Mouse (Mus musculus) heart, adult 2 months (tissue): ENCODE measurements around the gene Olfr1023.

Source experiments
- CTCF ChIP-seq: fragments of 200-600 bp; IDR thresholded peaks from 2 replicates; pipeline ENCODE4 v1.8.1; 2022; ENCODE audit warnings: antibody characterized with exemption, mild to moderate bottlenecking, moderate library complexity
- POLR2A ChIP-seq: fragments of 200-500 bp; IDR thresholded peaks from 2 replicates; pipeline ENCODE4 v1.6.1; 2011; ENCODE audit warnings: mild to moderate bottlenecking, low read depth, low read length, control low read depth; ENCODE audit not compliant: insufficient read depth

DNA sequence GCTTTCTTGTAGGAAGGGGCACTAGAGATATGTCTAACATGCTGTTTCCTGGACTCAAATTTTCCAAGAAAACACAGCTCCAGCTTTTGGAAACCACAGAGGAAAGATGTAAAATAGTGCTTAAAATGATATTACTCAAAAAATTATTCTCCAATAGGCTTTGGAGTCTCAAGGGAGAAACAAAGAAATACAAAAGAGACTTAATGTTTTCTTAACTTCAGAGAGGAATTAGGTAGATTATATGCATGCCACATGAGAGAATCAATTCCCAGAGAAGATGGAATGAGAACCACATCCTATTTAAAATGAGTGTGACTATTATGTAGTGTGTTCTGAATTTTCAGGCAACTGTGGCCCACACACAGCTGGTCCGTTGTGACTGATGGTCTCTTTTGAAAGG lies 38.7 kb upstream of the Olfr1023 start, which contains the start of gene Olfr1020:
- no peak for TF ChIP-seq POLR2A
- TF ChIP-seq CTCF, result no peak
